Mouse (Mus musculus): Measurements from ENCODE around the gene Il1rl2. TPM values are rescaled to one million over a fixed set of nuclear protein-coding genes. Genes with fewer than 3 reads are reported as not detected.

Il1rl2 gene
- polyA plus RNA-seq, 1 experiment from 2014 or later: 0.85 TPM

GRCm38 (mm10) chr1:40330181-40330580 is 5.8 kb downstream of the Il1rl2 start:
- ATAC-seq (no peak), DNase-seq (ENCODE audit: low spot score) (no peak)
- 85% methylated on average over 8 of the region's 8 CpGs for WGBS

GRCm38 (mm10) chr1:40339346-40339745 is 14.9 kb downstream of the Il1rl2 start:
- WGBS: 91% methylated on average over 1 of the region's 1 CpGs
- Histone ChIP-seq H3K27ac (ENCODE audit: low read depth, low read length) (no peak overlapping the region), H3K4me3 (ENCODE audit: low read depth, low read length) (no peak overlapping the region), H3K27me3 (replicated peaks; ENCODE audit: control insufficient read depth, insufficient read depth, low read length) (no peaks in the 10 kb centered on the region), H3K4me1 (ENCODE audit: control insufficient read depth, insufficient read depth, low read length) (no peaks in the 10 kb centered on the region), H3K36me3 (ENCODE audit: control insufficient read depth, insufficient read depth, low read length) (no peaks in the 10 kb centered on the region), H3K9ac (ENCODE audit: low read length) (no peak overlapping the region), H3K9me3 (replicated peaks; ENCODE audit: control insufficient read depth, low read length) (no peaks in the 10 kb centered on the region), H3K4me2 (ENCODE audit: low read length) (no peak overlapping the region)
- DNase-seq (ENCODE audit: low spot score) (no peak), ATAC-seq (no peak)

More at GRCm38 (mm10) chr1:40330181-40330580, 5.8 kb downstream of the Il1rl2 start:
- H3K36me3 ChIP-seq (ENCODE audit: control insufficient read depth, insufficient read depth, low read length): no peaks in the 10 kb centered on the region
- no peak overlapping the region for H3K4me3 ChIP-seq (ENCODE audit: low read depth, low read length)
- H3K4me2 ChIP-seq (ENCODE audit: low read length): no peak overlapping the region
- H3K27me3 ChIP-seq (replicated peaks; ENCODE audit: control insufficient read depth, insufficient read depth, low read length): peaks cover 8% of the 10 kb centered on the region
- 0 out of 2 replicates have a peak, but pooled peaks cover 3% of the 10 kb centered on the region for H3K4me1 ChIP-seq (ENCODE audit: control insufficient read depth, insufficient read depth, low read length)
- no peak overlapping the region for H3K27ac ChIP-seq (ENCODE audit: low read depth, low read length)
- no peak overlapping the region for H3K9ac ChIP-seq (ENCODE audit: low read length)
- no peaks in the 10 kb centered on the region for H3K9me3 ChIP-seq (replicated peaks; ENCODE audit: control insufficient read depth, low read length)

- no peak overlapping the region for H3K9ac ChIP-seq (ENCODE audit: low read length)
- ATAC-seq (no peak), DNase-seq (ENCODE audit: low spot score) (no peak)
- H3K4me1 ChIP-seq (ENCODE audit: control insufficient read depth, insufficient read depth, low read length): no peaks in the 10 kb centered on the region
- H3K4me2 ChIP-seq (ENCODE audit: low read length): no peak overlapping the region
- no peaks in the 10 kb centered on the region for H3K27me3 ChIP-seq (replicated peaks; ENCODE audit: control insufficient read depth, insufficient read depth, low read length)
- WGBS: 89% methylated on average over 4 of the region's 4 CpGs
- H3K36me3 ChIP-seq (ENCODE audit: control insufficient read depth, insufficient read depth, low read length): no peaks in the 10 kb centered on the region
- H3K27ac ChIP-seq (ENCODE audit: low read depth, low read length): no peak overlapping the region
- no peak overlapping the region for H3K4me3 ChIP-seq (ENCODE audit: low read depth, low read length)
- no peaks in the 10 kb centered on the region for H3K9me3 ChIP-seq (replicated peaks; ENCODE audit: control insufficient read depth, low read length)
These were observed 15.7 kb downstream of the Il1rl2 start for GRCm38 (mm10) chr1:40340102-40340501.

GRCm38 (mm10) chr1:40352158-40352903 is 27.9 kb downstream of the Il1rl2 start:
- WGBS: 90% methylated on average over 4 of the region's 4 CpGs
- no peak for ATAC-seq
- DNase-seq (ENCODE audit: low spot score): no peak
- H3K4me3 ChIP-seq (ENCODE audit: low read depth, low read length): no peak overlapping the region
- H3K4me2 ChIP-seq (ENCODE audit: low read length): no peak overlapping the region
- H3K36me3 ChIP-seq (ENCODE audit: control insufficient read depth, insufficient read depth, low read length): no peaks in the 10 kb centered on the region
- H3K27me3 ChIP-seq (replicated peaks; ENCODE audit: control insufficient read depth, insufficient read depth, low read length): no peaks in the 10 kb centered on the region
- H3K4me1 ChIP-seq (ENCODE audit: control insufficient read depth, insufficient read depth, low read length): no peaks in the 10 kb centered on the region
- H3K9me3 ChIP-seq (replicated peaks; ENCODE audit: control insufficient read depth, low read length): no peaks in the 10 kb centered on the region
- no peak overlapping the region for H3K27ac ChIP-seq (ENCODE audit: low read depth, low read length)
- no peak overlapping the region for H3K9ac ChIP-seq (ENCODE audit: low read length)

- H3K4me1 ChIP-seq (ENCODE audit: control insufficient read depth, insufficient read depth, low read length): no peaks in the 10 kb centered on the region
- H3K36me3 ChIP-seq (ENCODE audit: control insufficient read depth, insufficient read depth, low read length): no peaks in the 10 kb centered on the region
- H3K9ac ChIP-seq (ENCODE audit: low read length): no peak overlapping the region
- no peak overlapping the region for H3K27ac ChIP-seq (ENCODE audit: low read depth, low read length)
- no peak for ATAC-seq
- no peaks in the 10 kb centered on the region for H3K27me3 ChIP-seq (replicated peaks; ENCODE audit: control insufficient read depth, insufficient read depth, low read length)
- no peak for DNase-seq (ENCODE audit: low spot score)
- 45% methylated on average over 2 of the region's 2 CpGs for WGBS
- no peak overlapping the region for H3K4me2 ChIP-seq (ENCODE audit: low read length)
- H3K9me3 ChIP-seq (replicated peaks; ENCODE audit: control insufficient read depth, low read length): no peaks in the 10 kb centered on the region
- no peak overlapping the region for H3K4me3 ChIP-seq (ENCODE audit: low read depth, low read length)
These were observed 28.5 kb downstream of the Il1rl2 start for GRCm38 (mm10) chr1:40352904-40353286.

GRCm38 (mm10) chr1:40354665-40355064 is 30.3 kb downstream of the Il1rl2 start:
- Histone ChIP-seq H3K4me2 (ENCODE audit: low read length) (no peak overlapping the region), H3K4me3 (ENCODE audit: low read depth, low read length) (no peak overlapping the region), H3K9ac (ENCODE audit: low read length) (no peak overlapping the region), H3K27me3 (replicated peaks; ENCODE audit: control insufficient read depth, insufficient read depth, low read length) (no peaks in the 10 kb centered on the region), H3K9me3 (replicated peaks; ENCODE audit: control insufficient read depth, low read length) (no peaks in the 10 kb centered on the region), H3K36me3 (ENCODE audit: control insufficient read depth, insufficient read depth, low read length) (no peaks in the 10 kb centered on the region), H3K27ac (ENCODE audit: low read depth, low read length) (no peak overlapping the region), H3K4me1 (ENCODE audit: control insufficient read depth, insufficient read depth, low read length) (no peaks in the 10 kb centered on the region)
- DNase-seq (ENCODE audit: low spot score) (no peak), ATAC-seq (no peak)
- 81% methylated on average over 3 of the region's 3 CpGs for WGBS

- no peaks in the 10 kb centered on the region for H3K27me3 ChIP-seq (replicated peaks; ENCODE audit: control insufficient read depth, insufficient read depth, low read length)
- WGBS: 90% methylated on average over 4 of the region's 4 CpGs
- H3K4me3 ChIP-seq (ENCODE audit: low read depth, low read length): no peak overlapping the region
- ATAC-seq (no peak), DNase-seq (ENCODE audit: low spot score) (no peak)
- H3K27ac ChIP-seq (ENCODE audit: low read depth, low read length): no peak overlapping the region
- no peaks in the 10 kb centered on the region for H3K36me3 ChIP-seq (ENCODE audit: control insufficient read depth, insufficient read depth, low read length)
- no peaks in the 10 kb centered on the region for H3K9me3 ChIP-seq (replicated peaks; ENCODE audit: control insufficient read depth, low read length)
- no peak overlapping the region for H3K9ac ChIP-seq (ENCODE audit: low read length)
- H3K4me1 ChIP-seq (ENCODE audit: control insufficient read depth, insufficient read depth, low read length): no peaks in the 10 kb centered on the region
- H3K4me2 ChIP-seq (ENCODE audit: low read length): no peak overlapping the region
These were observed 31.0 kb downstream of the Il1rl2 start for GRCm38 (mm10) chr1:40355431-40355843.

GRCm38 (mm10) chr1:40355904-40356521 is 31.6 kb downstream of the Il1rl2 start:
- H3K36me3 ChIP-seq (ENCODE audit: control insufficient read depth, insufficient read depth, low read length): no peaks in the 10 kb centered on the region

GRCm38 (mm10) chr1:40357921-40358320 is 33.5 kb downstream of the Il1rl2 start:
- no peak for ATAC-seq
- no peak overlapping the region for H3K9ac ChIP-seq (ENCODE audit: low read length)

More at GRCm38 (mm10) chr1:40355904-40356521, 31.6 kb downstream of the Il1rl2 start:
- Histone ChIP-seq H3K27ac (ENCODE audit: low read depth, low read length) (no peak overlapping the region), H3K4me2 (ENCODE audit: low read length) (no peak overlapping the region), H3K9me3 (replicated peaks; ENCODE audit: control insufficient read depth, low read length) (no peaks in the 10 kb centered on the region), H3K4me3 (ENCODE audit: low read depth, low read length) (no peak overlapping the region), H3K9ac (ENCODE audit: low read length) (no peak overlapping the region), H3K4me1 (ENCODE audit: control insufficient read depth, insufficient read depth, low read length) (no peaks in the 10 kb centered on the region), H3K27me3 (replicated peaks; ENCODE audit: control insufficient read depth, insufficient read depth, low read length) (no peaks in the 10 kb centered on the region)
- no peak for DNase-seq (ENCODE audit: low spot score)
- no peak for ATAC-seq
- 86% methylated on average over 10 of the region's 10 CpGs for WGBS

More at GRCm38 (mm10) chr1:40357921-40358320, 33.5 kb downstream of the Il1rl2 start:
- DNase-seq (ENCODE audit: low spot score): no peak
- Histone ChIP-seq H3K9me3 (replicated peaks; ENCODE audit: control insufficient read depth, low read length) (no peaks in the 10 kb centered on the region), H3K4me3 (ENCODE audit: low read depth, low read length) (no peak overlapping the region), H3K36me3 (ENCODE audit: control insufficient read depth, insufficient read depth, low read length) (no peaks in the 10 kb centered on the region), H3K27me3 (replicated peaks; ENCODE audit: control insufficient read depth, insufficient read depth, low read length) (no peaks in the 10 kb centered on the region), H3K4me1 (ENCODE audit: control insufficient read depth, insufficient read depth, low read length) (no peaks in the 10 kb centered on the region), H3K27ac (ENCODE audit: low read depth, low read length) (no peak overlapping the region), H3K4me2 (ENCODE audit: low read length) (no peak overlapping the region)
- 34% methylated on average over 2 of the region's 2 CpGs for WGBS

Data from forebrain, embryonic 14.5 days (tissue).